Mouse (Mus musculus) heart, adult 8-10 months (tissue): Measurements from ENCODE around the gene Sptb. TPM values are rescaled to one million over a fixed set of nuclear protein-coding genes. Genes with fewer than 3 reads are reported as not detected.

Experiments
- DNase-seq: peaks from one replicate; pipeline ENCODE4 v3.0.0; 2022; ENCODE audit warnings: low spot score
- total RNA-seq, 4 experiments: library from RNA; stranded (reverse); gene quantifications; 2 replicates each; pipeline ENCODE4 v1.2.4; 2022

Gene Sptb
- total RNA-seq, result 10 to 100 TPM; 91.9 to 98.2 (median 95.8) TPM

GRCm38 (mm10) chr12:76710351-76711100 is at the start of gene Sptb:
Gene Sptb (minus strand): TSS chr12:76710547.
- DNase-seq, result peak; percentile 7

- DNase-seq, result peak; percentile 30
Measured at GRCm38 (mm10) chr12:76752652-76753318, 42.4 kb upstream of the Sptb start.

GRCm38 (mm10) chr12:76750866-76751459 is 40.6 kb upstream of the Sptb start:
- DNase-seq, result no peak

- no peak for DNase-seq
Measured at GRCm38 (mm10) chr12:76727955-76728354, 17.6 kb upstream of the Sptb start.

GRCm38 (mm10) chr12:76722026-76722425 is 11.7 kb upstream of the Sptb start:
- DNase-seq, result no peak

GRCm38 (mm10) chr12:76720572-76720971 is 10.2 kb upstream of the Sptb start:
- no peak for DNase-seq

- DNase-seq, result no peak
Measured at GRCm38 (mm10) chr12:76718384-76718783, 8.0 kb upstream of the Sptb start.

- DNase-seq, result peak; percentile 57
Measured at GRCm38 (mm10) chr12:76709795-76710350, 474 bp downstream of the Sptb start.

- peak; percentile 55 for DNase-seq
Measured at GRCm38 (mm10) chr12:76708956-76709794, 1.2 kb downstream of the Sptb start.

GRCm38 (mm10) chr12:76708181-76708580 is 2.2 kb downstream of the Sptb start:
- no peak for DNase-seq

GRCm38 (mm10) chr12:76696380-76696935 is 13.9 kb downstream of the Sptb start:
- DNase-seq, result no peak

GRCm38 (mm10) chr12:76695773-76696172 is 14.6 kb downstream of the Sptb start:
- DNase-seq, result no peak

- DNase-seq, result no peak
Measured at GRCm38 (mm10) chr12:76694801-76695505, 15.4 kb downstream of the Sptb start.

- DNase-seq, result no peak
Measured at GRCm38 (mm10) chr12:76687498-76688200, 22.7 kb downstream of the Sptb start.

- DNase-seq, result no peak
Measured at GRCm38 (mm10) chr12:76685647-76686046, 24.7 kb downstream of the Sptb start.

- no peak for DNase-seq
Measured at GRCm38 (mm10) chr12:76684493-76684892, 25.9 kb downstream of the Sptb start.

- DNase-seq, result no peak
Measured at GRCm38 (mm10) chr12:76681937-76682336, 28.4 kb downstream of the Sptb start.

GRCm38 (mm10) chr12:76677068-76677467 is 33.3 kb downstream of the Sptb start:
- DNase-seq, result no peak

GRCm38 (mm10) chr12:76676477-76676876 is 33.9 kb downstream of the Sptb start:
- no peak for DNase-seq

- no peak for DNase-seq
Measured at GRCm38 (mm10) chr12:76675364-76675763, 35.0 kb downstream of the Sptb start.
